In the genomic region with DNA sequence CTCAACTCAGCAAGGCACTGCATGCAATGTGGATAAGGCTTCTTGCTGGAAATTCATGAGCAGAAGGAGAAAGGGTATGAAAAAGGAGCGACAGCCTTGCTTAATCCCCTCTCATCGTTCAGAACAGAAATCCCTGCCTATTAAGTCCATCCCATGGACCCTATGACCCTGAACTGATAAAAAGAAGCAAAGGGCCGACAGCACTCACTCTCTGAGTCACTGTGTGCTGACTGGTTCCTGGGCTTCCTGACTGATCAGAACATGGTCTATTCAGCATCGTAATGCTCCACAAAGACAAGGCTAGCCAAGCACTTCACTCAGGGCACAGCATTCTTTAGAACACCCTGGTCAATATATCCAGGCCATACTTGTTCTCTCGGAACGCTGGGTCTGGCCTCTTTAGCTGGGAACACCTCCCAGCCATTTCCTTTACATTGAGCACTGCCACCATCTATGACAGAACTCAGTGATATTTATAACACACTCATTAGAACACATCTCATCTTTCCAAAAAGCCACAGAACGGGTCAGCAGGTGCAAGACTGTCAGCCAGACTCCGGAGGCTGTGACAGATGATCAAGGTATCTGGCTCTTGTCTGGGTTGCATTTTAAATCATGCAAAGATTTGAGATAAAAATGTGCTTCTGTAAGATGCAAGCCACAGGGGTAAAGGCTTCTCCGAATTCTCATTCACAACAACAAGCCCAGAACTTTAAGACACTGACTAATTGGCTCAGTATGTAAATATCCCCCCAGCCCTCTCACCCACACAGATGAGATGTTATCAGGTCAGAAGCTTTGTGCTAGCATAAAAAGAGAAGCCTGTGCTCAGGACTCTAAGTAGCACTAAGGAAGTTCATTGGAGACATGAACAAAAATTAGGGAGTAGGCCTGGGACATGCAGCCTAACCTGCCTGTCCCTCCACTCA, we compare ENCODE assay signal across 16 mouse cellular contexts.
DNase-seq lines count a peak whose midpoint lies in the region; ATAC-seq and TF ChIP-seq lines count a peak whose summit lies in the region.
"Had no signal": no experiment of that assay in that cellular context is flagged by ENCODE, and none has a peak within 500 bp of the region (broad histone marks: within the 10 kb centered on the region; RNA-seq: fewer than 3 reads in every experiment).

No protein-coding gene starts in this region.

- no peak for TF ChIP-seq POLR2A in cortical plate, adult 2 months (IDR thresholded peaks at IDR 0.05; ENCODE audit: extremely low read depth, insufficient read depth, low read length)

- H3K4me3 ChIP-seq in forebrain, embryonic 11.5 days (ENCODE audit: low read depth, low read length), result no peak overlapping the region
- H3K4me3 ChIP-seq in forebrain, embryonic 14.5 days (ENCODE audit: low read depth, low read length), result no peak overlapping the region
- no peak overlapping the region for H3K4me3 ChIP-seq in midbrain, embryonic 14.5 days (replicated peaks; ENCODE audit: low read depth, low read length)
- H3K4me3 ChIP-seq in midbrain, embryonic 10.5 days, result no peak overlapping the region
- no peak overlapping the region for H3K4me3 ChIP-seq in cortical plate, adult 2 months (ENCODE audit: insufficient read depth, low read length)
- H3K4me3 ChIP-seq: heart, embryonic 13.5 days; megakaryocyte, embryonic 14.5 days; neural tube, embryonic 13.5 days had no signal

- no peak for ATAC-seq in forebrain, embryonic 11.5 days (replicated peaks; ENCODE audit: low FRiP score)
- no peak for ATAC-seq in forebrain, embryonic 14.5 days
- ATAC-seq in midbrain, embryonic 14.5 days (ENCODE audit: low FRiP score, low TSS enrichment), result no peak
- ATAC-seq: Patski had no signal

- no peak overlapping the region for H3K9ac ChIP-seq in forebrain, embryonic 11.5 days (ENCODE audit: low read length)
- H3K9ac ChIP-seq in forebrain, embryonic 14.5 days (ENCODE audit: low read length), result no peak overlapping the region
- H3K9ac ChIP-seq in midbrain, embryonic 14.5 days (replicated peaks; ENCODE audit: low read length), result no peak overlapping the region
- H3K9ac ChIP-seq: heart, embryonic 13.5 days; neural tube, embryonic 13.5 days had no signal

- WGBS in forebrain, embryonic 11.5 days, result 69% methylated on average over 9 of the region's 9 CpGs
- 74% methylated on average over 9 of the region's 9 CpGs for WGBS in forebrain, embryonic 14.5 days
- 59% methylated on average over 9 of the region's 9 CpGs for WGBS in midbrain, embryonic 14.5 days
- 75% methylated on average over 9 of the region's 9 CpGs for WGBS in midbrain, embryonic 10.5 days

- no peaks in the 10 kb centered on the region for H3K36me3 ChIP-seq in forebrain, embryonic 11.5 days (ENCODE audit: control insufficient read depth, insufficient read depth, low read length)
- no peaks in the 10 kb centered on the region for H3K36me3 ChIP-seq in forebrain, embryonic 14.5 days (ENCODE audit: control insufficient read depth, insufficient read depth, low read length)
- no peaks in the 10 kb centered on the region for H3K36me3 ChIP-seq in midbrain, embryonic 14.5 days (ENCODE audit: control insufficient read depth, insufficient read depth, low read length)
- 0 out of 2 replicates have a peak, but pooled peaks cover 5% of the 10 kb centered on the region for H3K36me3 ChIP-seq in midbrain, embryonic 10.5 days
- H3K36me3 ChIP-seq: heart, embryonic 13.5 days; neural tube, embryonic 13.5 days had no signal

- H3K4me2 ChIP-seq in forebrain, embryonic 11.5 days (ENCODE audit: low read depth, low read length, severe bottlenecking), result no peak overlapping the region
- H3K4me2 ChIP-seq in forebrain, embryonic 14.5 days (ENCODE audit: low read length), result no peak overlapping the region
- no peak overlapping the region for H3K4me2 ChIP-seq in midbrain, embryonic 14.5 days (ENCODE audit: low read length)
- H3K4me2 ChIP-seq: heart, embryonic 13.5 days; neural tube, embryonic 13.5 days had no signal

- H3K9me3 ChIP-seq in forebrain, embryonic 11.5 days (ENCODE audit: control insufficient read depth, low read length), result no peaks in the 10 kb centered on the region
- H3K9me3 ChIP-seq in forebrain, embryonic 14.5 days (replicated peaks; ENCODE audit: control insufficient read depth, low read length), result no peaks in the 10 kb centered on the region
- H3K9me3 ChIP-seq in midbrain, embryonic 14.5 days (ENCODE audit: control insufficient read depth, low read length), result no peaks in the 10 kb centered on the region
- no peaks in the 10 kb centered on the region for H3K9me3 ChIP-seq in midbrain, embryonic 10.5 days (replicated peaks)
- H3K9me3 ChIP-seq: heart, embryonic 13.5 days; megakaryocyte, embryonic 14.5 days; neural tube, embryonic 13.5 days had no signal

- no peaks in the 10 kb centered on the region for H3K27me3 ChIP-seq in forebrain, embryonic 11.5 days (ENCODE audit: control insufficient read depth, insufficient read depth, low read length)
- no peaks in the 10 kb centered on the region for H3K27me3 ChIP-seq in forebrain, embryonic 14.5 days (replicated peaks; ENCODE audit: control insufficient read depth, insufficient read depth, low read length)
- no peaks in the 10 kb centered on the region for H3K27me3 ChIP-seq in midbrain, embryonic 14.5 days (ENCODE audit: control insufficient read depth, insufficient read depth, low read length)
- H3K27me3 ChIP-seq in midbrain, embryonic 10.5 days (ENCODE audit: low read depth, poor library complexity, severe bottlenecking), result no peaks in the 10 kb centered on the region
- H3K27me3 ChIP-seq: heart, embryonic 13.5 days; megakaryocyte, embryonic 14.5 days; neural tube, embryonic 13.5 days; Patski had no signal

- no peaks in the 10 kb centered on the region for H3K4me1 ChIP-seq in forebrain, embryonic 11.5 days (replicated peaks; ENCODE audit: control insufficient read depth, insufficient read depth, low read length)
- no peaks in the 10 kb centered on the region for H3K4me1 ChIP-seq in forebrain, embryonic 14.5 days (ENCODE audit: control insufficient read depth, insufficient read depth, low read length)
- H3K4me1 ChIP-seq in midbrain, embryonic 14.5 days (ENCODE audit: control insufficient read depth, insufficient read depth, low read length), result no peaks in the 10 kb centered on the region
- H3K4me1 ChIP-seq in midbrain, embryonic 10.5 days, result peaks cover 11% of the 10 kb centered on the region
- H3K4me1 ChIP-seq in cortical plate, adult 2 months (ENCODE audit: control insufficient read depth, insufficient read depth, low read length), result peaks cover 15% of the 10 kb centered on the region

- peak; percentile 29 for DNase-seq in forebrain, embryonic 11.5 days (ENCODE audit: low spot score)
- DNase-seq in forebrain, embryonic 14.5 days (ENCODE audit: low spot score), result no peak
- peak; percentile 21 for DNase-seq in midbrain, embryonic 14.5 days
- no peak for DNase-seq in midbrain, embryonic 10.5 days (ENCODE audit: low spot score)
- DNase-seq in skeletal muscle tissue, adult 2 months (ENCODE audit: low read depth, low spot score), result peak; percentile 61
- no peak for DNase-seq in thymus, postnatal 14 days
- DNase-seq in liver, result no peak
- DNase-seq: kidney, adult 11 months; layer of hippocampus, adult 9-11 months; lung, adult 2 months; right cerebral cortex, adult 18-20 months had no signal

- TF ChIP-seq CTCF in cortical plate, adult 2 months (IDR thresholded peaks at IDR 0.05; ENCODE audit: extremely low read depth, insufficient read depth, low read length), result no peak

- H3K27ac ChIP-seq in forebrain, embryonic 11.5 days (ENCODE audit: low read depth, low read length), result no peak overlapping the region
- H3K27ac ChIP-seq in forebrain, embryonic 14.5 days (ENCODE audit: low read depth, low read length), result no peak overlapping the region
- H3K27ac ChIP-seq in midbrain, embryonic 14.5 days (replicated peaks; ENCODE audit: low read depth, low read length), result peak overlapping the region; percentile 57; the same call in 1 of the 2 replicates
- no peak overlapping the region for H3K27ac ChIP-seq in midbrain, embryonic 10.5 days (replicated peaks)
- H3K27ac ChIP-seq in cortical plate, adult 2 months (ENCODE audit: insufficient read depth, low read length), result peak overlapping the region; percentile 66
- H3K27ac ChIP-seq: neural tube, embryonic 13.5 days had no signal

Comparison
In these comparisons a context has a peak if more than half of its experiments do, and no peak if none do; other contexts are left out.
1. DNase-seq: peak in forebrain, embryonic 11.5 days (single experiment), midbrain, embryonic 14.5 days (single experiment) and skeletal muscle tissue, adult 2 months (single experiment); none in forebrain, embryonic 14.5 days (single experiment), midbrain, embryonic 10.5 days (single experiment), thymus, postnatal 14 days (single experiment) and liver (single experiment).
2. H3K27ac ChIP-seq: peak in midbrain, embryonic 14.5 days (single experiment) and cortical plate, adult 2 months (single experiment); none in forebrain, embryonic 11.5 days (single experiment), forebrain, embryonic 14.5 days (single experiment) and midbrain, embryonic 10.5 days (single experiment).